Mouse (Mus musculus) cerebral cortex, adult 2 months (tissue): ENCODE measurements around the gene Cnst.

Experiments
- WGBS: fragments of 180-500 bp; shearing (Covaris S2); methylation state at CpG from one replicate; pipeline ENCODE4 v1.1.7; 2018; 5-methylcytosine and 5-hydroxymethylcytosine counted together

Gene Cnst

GRCm38 (mm10) chr1:179553197-179553948 lies 7.2 kb downstream of the Cnst start:
- WGBS: 51% methylated on average over 5 of the region's 5 CpGs

- 54% methylated on average over 4 of the region's 4 CpGs for WGBS
Observed at GRCm38 (mm10) chr1:179553949-179554347, 7.8 kb downstream of the Cnst start.

- 75% methylated on average over 3 of the region's 3 CpGs for WGBS
Observed at GRCm38 (mm10) chr1:179556921-179557320, 10.8 kb downstream of the Cnst start.

GRCm38 (mm10) chr1:179559446-179560194 lies 13.4 kb downstream of the Cnst start:
- 68% methylated on average over 11 of the region's 11 CpGs for WGBS

DNA sequence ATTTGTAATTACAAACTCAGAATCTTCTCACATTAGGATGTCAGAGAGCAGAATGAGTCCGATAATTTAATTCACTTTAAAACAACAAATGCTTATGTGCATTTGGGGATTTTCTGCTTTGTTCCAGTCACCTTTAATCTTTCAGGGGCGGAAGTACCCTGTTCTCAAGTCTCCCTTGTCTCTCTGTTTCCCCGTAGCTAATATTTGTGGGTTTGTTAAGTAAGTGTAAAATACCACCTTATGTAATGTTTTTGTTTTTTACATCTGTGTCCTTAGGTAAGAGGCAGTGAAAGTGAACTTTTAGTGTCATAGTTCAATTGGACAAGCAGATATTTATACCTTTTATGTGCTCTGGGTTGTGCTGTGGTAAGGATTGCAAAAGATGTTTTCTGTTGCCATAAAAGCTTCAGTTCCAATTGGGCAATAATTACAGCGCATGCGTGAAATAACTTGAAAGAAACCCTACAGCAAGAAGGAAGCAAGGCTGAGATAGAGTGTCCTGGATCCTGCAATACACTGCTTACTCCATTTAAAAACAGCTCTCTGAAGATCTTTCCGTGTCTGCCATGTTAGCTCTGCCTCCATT lies 14.8 kb downstream of the Cnst start:
- 92% methylated on average over 6 of the region's 6 CpGs for WGBS

DNA sequence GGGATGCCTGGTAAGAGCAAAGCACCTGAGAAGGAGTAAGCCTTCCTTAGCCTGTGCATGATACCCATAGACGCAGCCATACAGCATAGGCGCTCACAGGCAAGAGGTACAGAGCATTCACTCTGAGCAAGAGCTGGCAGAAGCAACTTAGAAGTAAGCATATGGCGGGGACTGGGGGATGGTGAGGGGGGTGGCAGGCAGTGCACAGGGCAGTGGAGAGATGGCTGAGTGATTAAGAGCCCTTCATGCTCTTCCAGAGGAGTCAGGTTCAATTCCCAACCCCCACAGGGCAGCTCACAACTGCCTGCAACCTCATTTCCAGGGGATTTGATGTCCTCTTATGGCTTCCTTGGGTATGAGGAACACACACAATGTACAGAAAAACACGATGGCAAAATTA lies 17.0 kb downstream of the Cnst start:
- WGBS: 82% methylated on average over 4 of the region's 4 CpGs

GRCm38 (mm10) chr1:179563926-179564325 lies 17.8 kb downstream of the Cnst start:
- WGBS: 85% methylated on average over 5 of the region's 5 CpGs

DNA sequence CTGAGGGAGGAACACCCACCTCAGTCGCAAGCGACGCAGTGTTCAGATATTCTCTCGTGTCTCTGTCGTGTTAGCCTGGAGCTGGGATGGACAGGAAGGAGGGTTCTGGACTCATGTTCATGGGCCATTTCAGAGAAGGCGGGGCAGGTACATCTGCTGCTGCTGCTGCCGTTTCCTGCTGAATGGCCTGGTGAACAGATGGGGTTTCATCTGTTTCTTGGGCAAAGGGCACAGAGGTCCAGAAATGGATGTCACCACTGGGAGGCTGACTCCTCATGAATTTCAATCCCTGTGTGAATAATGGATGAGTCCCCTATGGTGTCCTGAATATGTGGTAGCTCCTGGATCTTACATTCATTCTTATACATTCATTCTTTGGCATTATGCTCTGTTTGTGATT lies 21.4 kb downstream of the Cnst start:
- 67% methylated on average over 7 of the region's 7 CpGs for WGBS

GRCm38 (mm10) chr1:179568690-179569398 lies 22.7 kb downstream of the Cnst start:
- 71% methylated on average over 4 of the region's 4 CpGs for WGBS

- 76% methylated on average over 1 of the region's 1 CpGs for WGBS
Observed at GRCm38 (mm10) chr1:179570482-179570881, 24.3 kb downstream of the Cnst start.

GRCm38 (mm10) chr1:179571686-179572085 lies 25.5 kb downstream of the Cnst start:
- 87% methylated on average over 4 of the region's 4 CpGs for WGBS

- WGBS: 61% methylated on average over 6 of the region's 6 CpGs
Observed at GRCm38 (mm10) chr1:179573650-179574206, 27.6 kb downstream of the Cnst start.

DNA sequence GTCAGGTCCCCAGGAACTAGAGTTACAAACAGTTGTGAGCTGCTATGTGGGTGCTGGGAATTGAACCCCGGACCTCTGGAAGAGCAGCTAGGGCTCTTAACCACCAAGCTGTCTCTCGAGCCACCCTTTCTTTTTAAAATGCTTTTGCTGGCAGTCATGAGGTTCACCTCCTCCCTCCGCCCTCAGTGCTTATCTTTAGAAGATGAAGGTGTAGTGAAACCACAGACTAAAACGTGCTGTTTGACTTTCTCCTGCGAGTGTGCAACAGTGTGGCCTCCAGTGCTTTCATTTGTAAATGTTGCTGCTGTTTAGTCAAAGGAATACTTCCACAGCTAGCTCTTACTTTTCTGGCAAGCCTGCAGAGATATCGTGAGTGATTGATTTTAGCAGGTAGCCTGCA lies 32.5 kb downstream of the Cnst start:
- 55% methylated on average over 6 of the region's 6 CpGs for WGBS

DNA sequence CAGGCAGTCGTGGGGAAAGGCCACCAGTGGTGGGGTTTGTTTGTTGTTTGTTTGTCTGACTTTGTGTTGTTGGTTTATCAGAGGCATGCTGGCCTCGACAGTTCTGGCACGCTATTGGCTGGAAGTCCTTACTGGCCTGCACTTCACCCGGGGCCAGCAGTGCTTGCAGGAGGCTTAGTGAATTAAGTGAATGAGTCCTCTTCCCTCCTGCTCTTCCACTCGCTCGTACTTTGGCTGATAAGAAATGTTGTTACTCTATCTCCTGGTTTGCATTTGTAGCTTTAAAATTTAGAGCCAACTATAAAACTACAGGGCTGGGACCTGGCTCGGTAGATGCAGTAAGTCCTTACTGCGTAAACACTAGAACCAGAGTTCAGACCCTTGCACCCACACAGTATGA lies 34.0 kb downstream of the Cnst start:
- WGBS: 65% methylated on average over 8 of the region's 8 CpGs

GRCm38 (mm10) chr1:179581422-179581821 lies 35.3 kb downstream of the Cnst start:
- 56% methylated on average over 10 of the region's 10 CpGs for WGBS

DNA sequence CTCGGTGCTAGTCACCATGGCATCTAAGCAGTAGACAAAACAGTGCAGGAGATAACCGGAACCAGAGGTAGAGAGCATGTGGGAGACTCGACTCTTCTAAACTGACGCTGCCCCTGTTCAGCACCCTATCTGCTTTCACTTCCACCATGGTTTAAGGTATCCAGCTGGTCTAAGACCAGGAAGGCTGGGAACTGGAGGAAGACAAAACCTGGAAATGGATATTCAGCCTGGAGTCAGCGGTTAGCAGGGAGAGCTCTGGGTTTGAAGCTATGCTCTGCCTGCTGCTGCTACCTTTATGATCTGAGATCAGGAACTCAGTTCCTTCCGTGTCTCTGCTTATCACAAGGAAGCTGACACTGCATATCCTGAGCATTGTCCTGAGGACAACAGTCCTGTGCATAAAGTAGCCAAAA lies 35.9 kb downstream of the Cnst start:
- WGBS: 55% methylated on average over 6 of the region's 6 CpGs

DNA sequence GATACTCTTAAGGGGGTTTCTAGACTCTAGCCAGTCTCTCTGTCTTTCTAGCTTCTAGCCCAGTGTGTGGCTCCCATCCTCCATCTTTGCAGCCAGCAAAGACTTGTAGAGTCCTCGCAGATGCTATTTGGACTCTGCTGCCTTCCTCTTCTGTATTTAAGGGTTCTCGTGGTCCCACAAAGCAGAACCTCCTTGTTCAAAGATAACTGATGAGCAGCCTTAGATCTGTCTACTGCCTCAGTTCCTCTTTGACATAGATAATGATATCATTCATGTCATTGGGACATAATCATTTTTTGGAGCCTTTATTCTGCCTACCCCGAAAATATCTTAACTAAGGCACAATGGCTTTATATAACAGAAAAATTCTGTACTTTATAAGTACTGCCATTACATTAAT lies 36.9 kb downstream of the Cnst start:
- WGBS: 92% methylated on average over 3 of the region's 3 CpGs

- 90% methylated on average over 4 of the region's 4 CpGs for WGBS
Observed at GRCm38 (mm10) chr1:179584220-179584619, 38.0 kb downstream of the Cnst start.

GRCm38 (mm10) chr1:179585646-179586045 lies 39.5 kb downstream of the Cnst start:
- 86% methylated on average over 7 of the region's 9 CpGs for WGBS

DNA sequence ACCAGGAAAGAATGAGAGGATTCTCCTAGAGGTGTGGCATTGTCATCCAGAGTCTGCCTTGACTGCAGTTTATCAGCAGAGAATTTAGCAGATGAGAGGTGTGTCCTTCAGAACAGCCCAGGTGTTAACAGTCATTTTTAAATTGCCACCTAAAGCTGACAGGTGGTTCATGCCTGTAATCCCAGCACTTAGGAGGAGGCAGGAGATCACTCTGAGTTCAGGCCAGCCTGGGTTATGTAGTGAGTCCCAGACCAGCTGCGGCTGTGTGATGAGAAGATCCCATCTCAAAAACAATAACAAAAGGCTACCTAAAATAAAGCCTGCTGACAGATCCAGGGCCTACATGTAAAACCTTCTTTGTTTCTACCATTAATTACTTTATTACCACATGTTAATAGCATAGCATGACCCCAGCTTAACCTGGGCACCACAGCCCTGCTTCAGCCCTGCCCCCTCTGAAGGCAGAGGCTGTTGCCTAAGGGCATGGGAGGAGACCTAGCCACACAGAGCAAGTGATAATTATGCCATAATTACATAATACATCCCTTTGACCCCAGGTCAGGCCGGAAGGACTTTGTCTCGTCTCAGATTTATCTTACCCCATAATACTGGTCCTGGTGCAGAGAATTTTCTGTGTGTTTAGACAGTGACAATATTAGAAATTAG lies 40.4 kb downstream of the Cnst start:
- 74% methylated on average over 3 of the region's 3 CpGs for WGBS

DNA sequence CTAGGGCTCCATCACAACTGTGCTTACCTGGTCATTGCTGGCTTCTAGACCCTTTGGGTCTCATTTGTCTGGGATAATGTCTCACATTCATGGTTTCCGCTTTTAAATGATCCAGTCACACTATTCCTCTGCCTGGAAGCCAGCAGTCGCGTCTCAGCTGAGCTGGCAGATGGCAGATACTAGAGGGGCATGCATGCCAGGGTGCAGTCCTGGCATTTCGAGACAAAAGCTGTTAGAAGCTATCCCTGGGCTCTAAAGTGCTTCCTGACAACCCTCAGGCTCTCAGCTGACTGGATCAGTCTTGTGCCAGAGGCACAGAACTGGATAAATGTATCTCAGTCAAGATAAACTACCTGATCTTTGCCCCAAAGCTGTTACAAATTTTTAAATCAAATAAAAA lies 42.1 kb downstream of the Cnst start:
- WGBS: 41% methylated on average over 4 of the region's 4 CpGs
